In genomic region chr10:26375790-26376545, GRCm38 (mm10) we compare ENCODE assay signal across 8 mouse cellular contexts. TPM values are rescaled to one million over a fixed set of nuclear protein-coding genes. Genes with fewer than 3 reads are reported as not detected.
A peak's percentile ranks its signal among the peaks of the same experiment; 100 is the strongest.
DNase-seq lines count a peak whose midpoint lies in the region; ATAC-seq and TF ChIP-seq lines count a peak whose summit lies in the region.

TSS of gene L3mbtl3 (minus strand) at chr10:26375971.

- H3K36me3 ChIP-seq in CH12.LX (replicated peaks in 1 of 2; ENCODE audit: control insufficient read depth in 1 of 2, insufficient read depth in 1 of 2, low read length in 1 of 2) = peaks cover 0 to 17% of the 10 kb centered on the region in 2 experiments
- no peaks in the 10 kb centered on the region for H3K36me3 ChIP-seq in forebrain, embryonic 14.5 days (ENCODE audit: control insufficient read depth, insufficient read depth, low read length)
- H3K36me3 ChIP-seq in liver, postnatal 0 days (replicated peaks; ENCODE audit: insufficient read depth, low read length) = no peaks in the 10 kb centered on the region
- no peaks in the 10 kb centered on the region for H3K36me3 ChIP-seq in neural tube, embryonic 13.5 days
- H3K36me3 ChIP-seq in testis, adult 2 months (ENCODE audit: control insufficient read depth, insufficient read depth, low read length) = no peaks in the 10 kb centered on the region

- H3K27me3 ChIP-seq in CH12.LX (replicated peaks) = no peaks in the 10 kb centered on the region
- no peaks in the 10 kb centered on the region for H3K27me3 ChIP-seq in forebrain, embryonic 14.5 days (replicated peaks; ENCODE audit: control insufficient read depth, insufficient read depth, low read length)
- no peaks in the 10 kb centered on the region for H3K27me3 ChIP-seq in liver, postnatal 0 days (ENCODE audit: insufficient read depth, low read length)
- H3K27me3 ChIP-seq in neural tube, embryonic 13.5 days = no peaks in the 10 kb centered on the region
- no peaks in the 10 kb centered on the region for H3K27me3 ChIP-seq in testis, adult 2 months (ENCODE audit: control insufficient read depth, insufficient read depth, low read length)

- H3K79me2 ChIP-seq in CH12.LX (replicated peaks; ENCODE audit: control insufficient read depth, extremely low read depth, insufficient read depth, poor library complexity, severe bottlenecking) = peaks cover 26% of the 10 kb centered on the region

- intact Hi-C loops in heart, postnatal 14 days (cut with DNase I) = loop anchor here (2.0 to 5.0 kb wide), 2 partner anchors 116 to 335 kb away; no protein-coding TSS in a partner anchor

- TF ChIP-seq EP300 in CH12.LX (IDR thresholded peaks at IDR 0.05; ENCODE audit: low read length) = no peak
- no peak for TF ChIP-seq EP300 in liver, postnatal 0 days (IDR thresholded peaks at IDR 0.05; ENCODE audit: low read depth)

- in situ Hi-C loops in CH12.LX (cut with MboI; ENCODE audit: low pct_ligation_motif_present, low pct_unique_long_range_greater_than_20kb, low sequenced_read_pairs) = loop anchor here (5.0 kb wide), 1 partner anchor 321 kb away; no protein-coding TSS in a partner anchor

- DNase-seq in CH12.LX (ENCODE audit: extremely low read depth) = peak; percentile 86
- DNase-seq in c-Kit-positive CD71-positive TER-119-negative erythroid progenitor cells, embryonic 14.5 days (ENCODE audit: low read depth) = peak; percentile 58
- DNase-seq in forebrain, embryonic 14.5 days (ENCODE audit: low spot score) = peak; percentile 95
- DNase-seq in heart, postnatal 14 days = peak; percentile 88 to 91
- DNase-seq in large intestine, adult 2 months (ENCODE audit: low read depth, low spot score) = peak; percentile 61
- peak; percentile 83 for DNase-seq in liver, postnatal 0 days

- dilution Hi-C loops in CH12.LX (cut with MboI; ENCODE audit: extremely low pct_ligation_motif_present, extremely low pct_unique_long_range_greater_than_20kb, low sequenced_read_pairs) = no loop called here

- H3K9me3 ChIP-seq in CH12.LX (replicated peaks; ENCODE audit: low read length) = no peaks in the 10 kb centered on the region
- no peaks in the 10 kb centered on the region for H3K9me3 ChIP-seq in forebrain, embryonic 14.5 days (replicated peaks; ENCODE audit: control insufficient read depth, low read length)
- H3K9me3 ChIP-seq in liver, postnatal 0 days (ENCODE audit: low read length) = no peaks in the 10 kb centered on the region
- no peaks in the 10 kb centered on the region for H3K9me3 ChIP-seq in neural tube, embryonic 13.5 days

- no peak for TF ChIP-seq CTCF in CH12.LX (conservative IDR thresholded peaks at IDR 0.05 in 1 of 2, IDR thresholded peaks at IDR 0.05 in 1 of 2; ENCODE audit: low read depth in 2 of 2, low read length in 2 of 2)
- no peak for TF ChIP-seq CTCF in liver, postnatal 0 days (IDR thresholded peaks at IDR 0.05; ENCODE audit: low read depth)
- TF ChIP-seq CTCF in testis, adult 2 months (IDR thresholded peaks at IDR 0.05; ENCODE audit: control insufficient read depth, insufficient read depth, insufficient replicate concordance, low read depth, low read length) = no peak

- no peak; the same call in 1 of the 2 replicates for TF ChIP-seq POLR2A in CH12.LX (IDR thresholded peaks at IDR 0.05; ENCODE audit: low read depth, low read length)
- no peak for TF ChIP-seq POLR2A in testis, adult 2 months (IDR thresholded peaks at IDR 0.05; ENCODE audit: control insufficient read depth, low read depth, low read length)

- H3K4me2 ChIP-seq in CH12.LX (ENCODE audit: insufficient read depth, low read depth, poor library complexity, severe bottlenecking) = peak within 1 kb of the TSS; percentile 94
- H3K4me2 ChIP-seq in forebrain, embryonic 14.5 days (ENCODE audit: low read length) = peak within 1 kb of the TSS; percentile 95
- H3K4me2 ChIP-seq in liver, postnatal 0 days (ENCODE audit: low read depth, low read length) = peak within 1 kb of the TSS; percentile 80
- peak within 1 kb of the TSS; percentile 99 for H3K4me2 ChIP-seq in neural tube, embryonic 13.5 days

- peak within 1 kb of the TSS; percentile 88 for H3K9ac ChIP-seq in CH12.LX (ENCODE audit: insufficient read depth, low read depth)
- H3K9ac ChIP-seq in forebrain, embryonic 14.5 days (ENCODE audit: low read length) = peak within 1 kb of the TSS; percentile 92
- peak within 1 kb of the TSS; percentile 85 for H3K9ac ChIP-seq in liver, postnatal 0 days (replicated peaks)
- peak within 1 kb of the TSS; percentile 94 for H3K9ac ChIP-seq in neural tube, embryonic 13.5 days

- peaks cover 7 to 23% of the 10 kb centered on the region in 2 experiments; a peak in 3 of 4 replicates for H3K4me1 ChIP-seq in CH12.LX (ENCODE audit: control insufficient read depth in 1 of 2, insufficient read depth in 2 of 2)
- peaks cover 3% of the 10 kb centered on the region; the same call in 1 of the 2 replicates for H3K4me1 ChIP-seq in forebrain, embryonic 14.5 days (ENCODE audit: control insufficient read depth, insufficient read depth, low read length)
- peaks cover 4% of the 10 kb centered on the region; the same call in 1 of the 2 replicates for H3K4me1 ChIP-seq in liver, postnatal 0 days (ENCODE audit: insufficient read depth)
- peaks cover 34% of the 10 kb centered on the region for H3K4me1 ChIP-seq in neural tube, embryonic 13.5 days (replicated peaks)
- peaks cover 3% of the 10 kb centered on the region for H3K4me1 ChIP-seq in testis, adult 2 months (ENCODE audit: control insufficient read depth, insufficient read depth, low read length)

- H3K27ac ChIP-seq in CH12.LX (ENCODE audit: insufficient read depth, low read depth) = peak within 1 kb of the TSS; percentile 91
- H3K27ac ChIP-seq in forebrain, embryonic 14.5 days (ENCODE audit: low read depth, low read length) = peak within 1 kb of the TSS; percentile 94
- peak within 1 kb of the TSS; percentile 91 for H3K27ac ChIP-seq in liver, postnatal 0 days (ENCODE audit: low read depth)
- peak within 1 kb of the TSS; percentile 96 for H3K27ac ChIP-seq in neural tube, embryonic 13.5 days (replicated peaks)
- H3K27ac ChIP-seq in testis, adult 2 months (ENCODE audit: control insufficient read depth, insufficient read depth, low read depth, low read length) = peak within 1 kb of the TSS; percentile 58; the same call in 1 of the 2 replicates

- no peak for TF ChIP-seq RAD21 in CH12.LX (IDR thresholded peaks at IDR 0.05; ENCODE audit: low read depth, low read length)

- ATAC-seq in forebrain, embryonic 14.5 days = peak; percentile 88
- ATAC-seq in liver, postnatal 0 days = peak; percentile 33; the same call in 1 of the 2 replicates
- peak; percentile 88 for ATAC-seq in neural tube, embryonic 13.5 days (ENCODE audit: low read depth)

- peak within 1 kb of the TSS; percentile 78 to 96 (median 86) for H3K4me3 ChIP-seq in CH12.LX (replicated peaks in 1 of 3; ENCODE audit: low read depth in 2 of 3, low read length in 2 of 3, poor library complexity in 1 of 3)
- H3K4me3 ChIP-seq in forebrain, embryonic 14.5 days (ENCODE audit: low read depth, low read length) = peak within 1 kb of the TSS; percentile 80
- H3K4me3 ChIP-seq in liver, postnatal 0 days (ENCODE audit: low read depth, low read length) = peak within 1 kb of the TSS; percentile 75
- peak within 1 kb of the TSS; percentile 85 for H3K4me3 ChIP-seq in neural tube, embryonic 13.5 days
- peak within 1 kb of the TSS; percentile 89 for H3K4me3 ChIP-seq in testis, adult 2 months (ENCODE audit: control insufficient read depth, low read depth, low read length)

- WGBS in forebrain, embryonic 14.5 days = under 1% methylated on average over 42 of the region's 42 CpGs
- 6% methylated on average over 42 of the region's 42 CpGs for WGBS in large intestine, adult 2 months
- WGBS in liver, postnatal 0 days (ENCODE audit: insufficient replicate concordance) = 2% methylated on average over 41 of the region's 42 CpGs
- under 1% methylated on average over 42 of the region's 42 CpGs for WGBS in neural tube, embryonic 13.5 days

TF ChIP-seq in CH12.LX, 34 proteins besides CTCF, POLR2A, EP300 and RAD21:
- no peak for TF ChIP-seq MEF2A (IDR thresholded peaks at IDR 0.05; ENCODE audit: borderline replicate concordance, low read depth, low read length)
- TF ChIP-seq ELF1 (IDR thresholded peaks at IDR 0.05; ENCODE audit: low read depth, low read length) = no peak
- 0 out of 2 replicates have a peak, but pooled peaks have one; percentile 24 for TF ChIP-seq TBP (conservative IDR thresholded peaks at IDR 0.05; ENCODE audit: low read depth, low read length)
- peak; percentile 69 for TF ChIP-seq ZNF384 (IDR thresholded peaks at IDR 0.05; ENCODE audit: low read depth, low read length)
- peak; percentile 49; the same call in 1 of the 2 replicates for TF ChIP-seq NELFE (IDR thresholded peaks at IDR 0.05; ENCODE audit: low read depth, low read length)
- no peak; the same call in 1 of the 2 replicates for TF ChIP-seq UBTF (IDR thresholded peaks at IDR 0.05; ENCODE audit: low read depth, low read length)
- TF ChIP-seq JUND (conservative IDR thresholded peaks at IDR 0.05; ENCODE audit: low read depth, low read length) = no peak
- no peak for TF ChIP-seq ZC3H11A (IDR thresholded peaks at IDR 0.05; ENCODE audit: low read depth, low read length)
- peak; percentile 52 for TF ChIP-seq MAX (IDR thresholded peaks at IDR 0.05; ENCODE audit: low read length)
- TF ChIP-seq MAZ (IDR thresholded peaks at IDR 0.05; ENCODE audit: low read depth, low read length) = 0 out of 2 replicates have a peak, but pooled peaks have one; percentile 6
- TF ChIP-seq CHD1 (IDR thresholded peaks at IDR 0.05; ENCODE audit: low read depth, low read length) = 0 out of 2 replicates have a peak, but pooled peaks have one; percentile 26
- peak; percentile 62; the same call in 1 of the 2 replicates for TF ChIP-seq TCF12 (IDR thresholded peaks at IDR 0.05; ENCODE audit: low read depth, low read length)
- TF ChIP-seq MAFK (IDR thresholded peaks at IDR 0.05; ENCODE audit: insufficient replicate concordance, low read length) = no peak
- 0 out of 2 replicates have a peak, but pooled peaks have one; percentile 27 for TF ChIP-seq SIN3A (IDR thresholded peaks at IDR 0.05; ENCODE audit: low read length)
- peak; percentile 95 for TF ChIP-seq NRF1 (IDR thresholded peaks at IDR 0.05; ENCODE audit: low read depth, low read length)
- peak; percentile 60; the same call in 1 of the 2 replicates for TF ChIP-seq MYC (IDR thresholded peaks at IDR 0.05; ENCODE audit: low read depth, low read length)

RNA-seq across cellular contexts. Expression of gene L3mbtl3, which starts in this region (rescaled TPM):
- 11.8 and 12.7 TPM in 2 replicates for total RNA-seq in CH12.LX (2012; rRNA removed)
- total RNA-seq in CH12.LX (2014; rRNA removed) = 19.5 and 23.4 TPM in 2 replicates
- polyA plus RNA-seq in CH12.LX (2012; ENCODE audit: insufficient read length, low read depth) = 15.9 and 18.0 TPM in 2 replicates
- polyA plus RNA-seq in forebrain, embryonic 14.5 days (2014; fragmentation: Nextera tagmentation; extraction: Ambion mirVana) = 18.0 and 24.5 TPM in 2 replicates
- 10 to 100 TPM; 10.1 to 10.9 TPM for total RNA-seq in heart, postnatal 14 days (2021)
- polyA plus RNA-seq in large intestine, adult 2 months (2012; rRNA removed) = 2.8 and 2.9 TPM in 2 replicates
- polyA plus RNA-seq in liver, postnatal 0 days (2015; fragmentation: Nextera tagmentation; extraction: Ambion mirVana) = 2.0 and 2.3 TPM in 2 replicates
- polyA plus RNA-seq in neural tube, embryonic 13.5 days (2015; fragmentation: Nextera tagmentation; extraction: Ambion mirVana) = 19.7 and 20.6 TPM in 2 replicates
- polyA plus RNA-seq in testis, adult 2 months (2012; rRNA removed) = 0.89 and 1.4 TPM in 2 replicates

Comparison
In these comparisons a context has a peak if more than half of its experiments do, and no peak if none do; other contexts are left out.
1. Peak in every context shown above with its lines: DNase-seq, ATAC-seq, H3K4me3 ChIP-seq and H3K27ac ChIP-seq.
2. ATAC-seq: peak in every context shown above with its lines; median percentile 88 in forebrain, embryonic 14.5 days; 88 in neural tube, embryonic 13.5 days; 33 in liver, postnatal 0 days.